Mouse (Mus musculus): Measurements from ENCODE around the gene Nt5c3.
A peak's percentile ranks its signal among the peaks of the same experiment; 100 is the strongest.

Gene Nt5c3

DNA sequence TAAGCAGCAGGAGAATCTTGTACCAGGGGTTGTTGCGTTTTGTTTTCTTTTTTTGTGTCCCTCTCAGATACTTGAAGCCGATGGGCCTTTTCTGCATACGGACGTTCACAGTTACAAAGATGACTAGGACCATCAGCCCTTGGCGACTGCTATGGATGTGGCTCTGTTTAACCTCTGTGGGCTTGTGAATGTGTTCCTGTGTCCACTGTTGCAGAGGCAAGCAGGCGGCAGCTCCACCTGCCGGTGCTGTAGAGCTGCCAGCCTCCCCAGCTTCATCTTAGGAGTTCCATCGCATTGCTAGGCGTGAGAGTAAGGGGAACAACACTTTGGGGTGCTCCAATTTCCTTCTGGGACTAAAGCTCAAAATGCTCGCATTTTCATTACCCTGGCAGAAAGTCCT lies 88.2 kb downstream of the Nt5c3 start:
- peak; percentile 31 for DNase-seq (ENCODE audit: low read depth, low spot score)

DNA sequence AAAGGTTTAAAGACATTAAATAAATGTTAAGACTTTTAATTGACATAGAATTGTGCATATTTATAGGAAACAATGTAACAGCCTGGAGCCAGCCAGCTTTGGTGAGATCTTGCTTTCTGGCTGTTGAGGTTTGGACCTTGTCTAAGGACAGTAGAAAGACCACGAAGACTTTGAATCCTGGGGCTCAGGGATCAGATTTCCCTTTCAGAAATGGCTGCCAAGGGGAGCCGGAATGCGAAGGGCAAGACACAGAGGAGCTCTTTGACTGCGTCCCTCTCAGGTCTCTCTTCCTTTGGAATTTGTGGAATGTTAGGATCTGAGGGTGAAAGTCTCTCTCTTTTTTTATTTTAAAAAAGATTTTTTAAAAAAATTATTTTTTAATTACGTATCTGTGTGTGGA lies 89.0 kb downstream of the Nt5c3 start:
- DNase-seq (ENCODE audit: low read depth, low spot score): no peak

DNA sequence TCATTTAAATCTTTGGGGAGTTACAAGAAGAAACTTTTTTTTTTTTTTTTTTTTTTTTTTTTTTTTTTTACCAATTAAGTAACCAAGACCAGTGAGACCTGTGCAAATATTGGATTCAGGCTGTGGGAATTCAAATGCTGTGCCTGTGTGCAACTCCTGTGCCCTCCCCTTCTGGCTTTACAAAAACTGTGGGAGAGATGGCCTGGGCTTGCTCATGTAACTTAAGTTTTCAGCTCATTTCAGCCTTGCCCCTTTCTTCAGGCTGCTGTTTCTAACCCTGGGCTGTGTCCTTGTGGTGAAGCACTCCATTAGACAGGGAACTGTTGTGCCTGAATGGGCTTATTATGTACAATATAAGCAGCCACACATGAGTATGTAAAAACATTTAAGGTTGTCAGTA lies 90.9 kb downstream of the Nt5c3 start:
- no peak for DNase-seq (ENCODE audit: low read depth, low spot score)

DNA sequence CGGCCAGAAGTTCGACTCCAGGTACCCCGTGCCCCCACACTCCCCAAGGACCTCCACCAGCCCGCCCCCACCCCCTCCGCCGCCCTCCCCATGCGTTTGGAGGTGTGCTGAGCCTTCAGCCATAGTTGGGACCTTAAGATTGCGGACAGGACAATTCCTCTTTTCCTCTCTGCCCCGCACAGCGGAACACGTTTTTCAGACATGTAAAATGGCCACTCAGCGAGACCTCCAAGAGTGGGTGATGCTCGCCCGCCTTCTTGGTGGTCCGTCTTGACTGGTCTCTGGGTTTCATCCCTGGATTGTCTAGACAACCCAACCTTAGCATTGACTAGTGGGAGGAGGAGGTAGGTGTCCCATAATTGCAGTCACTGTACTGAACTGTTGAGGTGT lies 91.3 kb downstream of the Nt5c3 start:
- no peak for DNase-seq (ENCODE audit: low read depth, low spot score)
